Mouse (Mus musculus): ENCODE data around the gene Fbxo40.

DNA sequence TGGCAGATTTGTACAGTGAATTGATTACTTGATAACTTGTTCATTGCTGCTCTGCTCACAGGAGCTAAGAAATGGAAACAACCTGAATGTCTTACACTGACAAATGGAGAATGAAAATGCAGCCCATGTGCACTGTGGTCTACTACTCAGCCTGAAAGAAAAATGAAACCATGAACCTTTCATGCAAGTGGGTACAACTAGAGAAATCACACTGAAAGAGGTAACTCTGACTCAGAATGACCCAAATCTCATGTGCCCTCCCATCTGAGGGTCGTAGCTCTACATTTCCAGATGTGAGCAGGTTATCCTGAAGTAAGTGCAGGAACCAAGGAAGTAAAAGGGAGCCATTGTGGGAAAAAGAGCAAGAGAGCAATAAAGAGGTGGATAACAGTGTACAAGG is 6.5 kb downstream of the Fbxo40 start:
- TF ChIP-seq TCF12 (IDR thresholded peaks at IDR 0.05; ENCODE audit: insufficient read depth, poor library complexity, severe bottlenecking), result no peak
- no peak for TF ChIP-seq POLR2A (IDR thresholded peaks at IDR 0.05; ENCODE audit: insufficient read length, low read depth)
- no peak for TF ChIP-seq CEBPB (IDR thresholded peaks at IDR 0.05; ENCODE audit: insufficient read depth, poor library complexity, severe bottlenecking)
- TF ChIP-seq USF1 (IDR thresholded peaks at IDR 0.05; ENCODE audit: low read depth), result no peak
